Mouse (Mus musculus): ENCODE data around the gene Ltf. TPM values are rescaled to one million over a fixed set of nuclear protein-coding genes. Genes with fewer than 3 reads are reported as not detected.

Ltf gene
- total RNA-seq, 2 experiments from 2014 or later: 0.91 to 1.7 TPM

- intact Hi-C loops (cut with DNase I): no loop called here
Observed at GRCm38 (mm10) chr9:111033717-111034116, 14.6 kb downstream of the Ltf start.

GRCm38 (mm10) chr9:111039966-111040365, 20.9 kb downstream of the Ltf start:
- peak; percentile 18 for DNase-seq
- intact Hi-C loops (cut with DNase I): no loop called here

More at GRCm38 (mm10) chr9:111033717-111034116, 14.6 kb downstream of the Ltf start:
- DNase-seq: no peak

GRCm38 (mm10) chr9:111042266-111042665, 23.2 kb downstream of the Ltf start:
- DNase-seq: no peak
- intact Hi-C loops (cut with DNase I): no loop called here

GRCm38 (mm10) chr9:111046222-111046621, 27.2 kb downstream of the Ltf start:
- intact Hi-C loops (cut with DNase I): no loop called here
- no peak for DNase-seq

GRCm38 (mm10) chr9:111047266-111047665, 28.2 kb downstream of the Ltf start:
- DNase-seq: no peak
- intact Hi-C loops (cut with DNase I): no loop called here

- intact Hi-C loops (cut with DNase I): no loop called here
- no peak for DNase-seq
Observed at GRCm38 (mm10) chr9:111048452-111048851, 29.4 kb downstream of the Ltf start.

- intact Hi-C loops (cut with DNase I): no loop called here
- DNase-seq: no peak
Observed at GRCm38 (mm10) chr9:111054923-111055322, 35.9 kb downstream of the Ltf start.

GRCm38 (mm10) chr9:111055800-111056518, 36.9 kb downstream of the Ltf start:
- DNase-seq: no peak
- intact Hi-C loops (cut with DNase I): no loop called here

GRCm38 (mm10) chr9:111056519-111056797, 37.4 kb downstream of the Ltf start:
- intact Hi-C loops (cut with DNase I): no loop called here
- no peak for DNase-seq

GRCm38 (mm10) chr9:111056798-111057543, 37.9 kb downstream of the Ltf start, which contains the start of gene Ccrl2:
Gene Ccrl2, minus strand, starts transcription at chr9:111057519.
- DNase-seq: no peak
- intact Hi-C loops (cut with DNase I): no loop called here

- intact Hi-C loops (cut with DNase I): no loop called here
Observed at GRCm38 (mm10) chr9:111057544-111058370, 38.7 kb downstream of the Ltf start.

GRCm38 (mm10) chr9:111058943-111059556, 40.0 kb downstream of the Ltf start:
- no peak for DNase-seq
- intact Hi-C loops (cut with DNase I): no loop called here

More at GRCm38 (mm10) chr9:111057544-111058370, 38.7 kb downstream of the Ltf start:
- no peak for DNase-seq

- intact Hi-C loops (cut with DNase I): no loop called here
- DNase-seq: no peak
Observed at GRCm38 (mm10) chr9:111062840-111063239, 43.8 kb downstream of the Ltf start.

- no peak for DNase-seq
Observed at GRCm38 (mm10) chr9:111067052-111067451, 48.0 kb downstream of the Ltf start.

GRCm38 (mm10) chr9:111070546-111070961, 51.5 kb downstream of the Ltf start:
- DNase-seq: peak; percentile 49
- intact Hi-C loops (cut with DNase I): no loop called here

More at GRCm38 (mm10) chr9:111067052-111067451, 48.0 kb downstream of the Ltf start:
- intact Hi-C loops (cut with DNase I): no loop called here

- intact Hi-C loops (cut with DNase I): no loop called here
- DNase-seq: peak; percentile 24
Observed at GRCm38 (mm10) chr9:111072175-111072574, 53.1 kb downstream of the Ltf start.

- intact Hi-C loops (cut with DNase I): no loop called here
- DNase-seq: no peak
Observed at GRCm38 (mm10) chr9:111072971-111073370, 53.9 kb downstream of the Ltf start.

GRCm38 (mm10) chr9:111077745-111078144, 58.7 kb downstream of the Ltf start:
- intact Hi-C loops (cut with DNase I): no loop called here

GRCm38 (mm10) chr9:111080801-111081200, 61.7 kb downstream of the Ltf start:
- intact Hi-C loops (cut with DNase I): no loop called here
- DNase-seq: no peak

More at GRCm38 (mm10) chr9:111077745-111078144, 58.7 kb downstream of the Ltf start:
- DNase-seq: peak; percentile 9

- DNase-seq: no peak
- intact Hi-C loops (cut with DNase I): no loop called here
Observed at GRCm38 (mm10) chr9:111081765-111082164, 62.7 kb downstream of the Ltf start.

GRCm38 (mm10) chr9:111085329-111085728, 66.3 kb downstream of the Ltf start:
- no peak for DNase-seq
- intact Hi-C loops (cut with DNase I): no loop called here
